8 mouse cellular contexts compared by ENCODE assay signal in genomic region chr6:97006513-97007094, GRCm38 (mm10). TPM values are rescaled to one million over a fixed set of nuclear protein-coding genes. Genes with fewer than 3 reads are reported as not detected.
A peak's percentile ranks its signal among the peaks of the same experiment; 100 is the strongest.
DNase-seq lines count a peak whose midpoint lies in the region; ATAC-seq lines count a peak whose summit lies in the region.

No protein-coding gene starts in this region.

- intact Hi-C loops in heart, postnatal 10 days (cut with DNase I): loop anchor here (2.0 to 10.0 kb wide), 4 partner anchors 1522 to 1952 kb away; no protein-coding TSS in a partner anchor
- intact Hi-C loops in left cerebral cortex, postnatal 10 days (cut with DNase I): loop anchor here (5.0 to 10.0 kb wide), 4 partner anchors 572 to 1784 kb away; no protein-coding TSS in a partner anchor

- no peaks in the 10 kb centered on the region for H3K27me3 ChIP-seq in liver, embryonic 11.5 days (replicated peaks; ENCODE audit: control insufficient read depth, insufficient read depth, low read length)

- no peaks in the 10 kb centered on the region for H3K36me3 ChIP-seq in liver, embryonic 11.5 days (ENCODE audit: control insufficient read depth, insufficient read depth, low read length)

- no peaks in the 10 kb centered on the region for H3K9me3 ChIP-seq in liver, embryonic 11.5 days (ENCODE audit: control insufficient read depth, low read length)

- no peak for ATAC-seq in liver, embryonic 11.5 days (replicated peaks; ENCODE audit: low FRiP score)

- no peak overlapping the region for H3K4me3 ChIP-seq in liver, embryonic 11.5 days (ENCODE audit: low read depth, low read length)

- 45% methylated on average over 8 of the region's 8 CpGs for WGBS in liver, embryonic 11.5 days

- no peaks in the 10 kb centered on the region for H3K4me1 ChIP-seq in liver, embryonic 11.5 days (replicated peaks; ENCODE audit: control insufficient read depth, insufficient read depth, low read length)

- no peak overlapping the region for H3K9ac ChIP-seq in liver, embryonic 11.5 days (ENCODE audit: low read depth, low read length)

- H3K27ac ChIP-seq in liver, embryonic 11.5 days (ENCODE audit: low read depth, low read length): no peak overlapping the region

- DNase-seq in liver (peak; percentile 39), WW6 (ENCODE audit: low read depth, low spot score) (peak; percentile 34)
- DNase-seq in liver, embryonic 11.5 days (ENCODE audit: low spot score): no peak
- peak; percentile 80 to 86 for DNase-seq in cerebellum, postnatal 10 days
- DNase-seq in heart, postnatal 10 days: peak; percentile 54 to 73
- peak; percentile 53 to 60 for DNase-seq in left cerebral cortex, postnatal 10 days (ENCODE audit: extremely low spot score in 1 of 2, low spot score in 2 of 2)
- peak; percentile 66 for DNase-seq in ovary, postnatal 14 days (ENCODE audit: low spot score)
- peak; percentile 25 to 27 for DNase-seq in urinary bladder, postnatal 36 days (ENCODE audit: low spot score in 2 of 2)

- H3K4me2 ChIP-seq in liver, embryonic 11.5 days: no peak overlapping the region

RNA-seq across cellular contexts. Expression of gene Fam19a4, which starts 53.6 kb away (rescaled TPM):
- not detected in 2 replicates for polyA plus RNA-seq in liver, embryonic 11.5 days (2014; fragmentation: Nextera tagmentation; extraction: Ambion mirVana)
- not detected for total RNA-seq in heart, postnatal 10 days (2021)
- under 1 TPM; 0.62 to 0.93 TPM for total RNA-seq in left cerebral cortex, postnatal 10 days (2021)
